Mouse (Mus musculus) thymus, adult 2 months (tissue): ENCODE measurements around the gene Cep135.

Source experiments
- CTCF ChIP-seq: fragments of 200-500 bp; IDR thresholded peaks from 2 replicates; pipeline ENCODE4 v1.5.1; 2012; ENCODE audit warnings: mild to moderate bottlenecking, control low read depth, low read length, moderate library complexity, borderline replicate concordance; ENCODE audit not compliant: control insufficient read depth, poor library complexity, insufficient read depth; ENCODE audit errors: extremely low read depth
- POLR2A ChIP-seq: fragments of 200-500 bp; IDR thresholded peaks from 2 replicates; pipeline ENCODE4 v1.6.1; 2012; ENCODE audit warnings: mild to moderate bottlenecking, low read length, control low read depth, moderate library complexity; ENCODE audit not compliant: control insufficient read depth, poor library complexity, insufficient read depth; ENCODE audit errors: extremely low read depth

- no peak for TF ChIP-seq CTCF
- no peak for TF ChIP-seq POLR2A
Measured at GRCm38 (mm10) chr5:76656212-76656611, 67.7 kb downstream of the Cep135 start, which contains the start of gene C530008M17Rik.
